Mouse (Mus musculus) cortical plate, adult 2 months (tissue): ENCODE measurements at regions not wholly inside any gene's neighbourhood (a gene's known extent, or its start where the extent isn't known, plus 50 kb on each side); places are given as distances from the start of the nearest gene placed in this dataset.
"Not testable (repeated sequence)": the region's sequence is repeated elsewhere in the genome, so short reads cannot be mapped to it uniquely, and the experiment has no call there.

Experiments used
- H3K27ac ChIP-seq: fragments of 200-500 bp; 2 replicates; pipeline ENCODE4 v1.5.1; 2012; ENCODE audit warnings: low read length, control low read depth, inconsistent platforms; ENCODE audit not compliant: insufficient read depth
- H3K4me1 ChIP-seq: fragments of 200-500 bp; 2 replicates; pipeline ENCODE4 v1.6.1; 2011; ENCODE audit warnings: low read length; ENCODE audit not compliant: control insufficient read depth, insufficient read depth
- H3K4me3 ChIP-seq: fragments of 200-500 bp; 2 replicates; pipeline ENCODE4 v1.5.1; 2011; ENCODE audit warnings: mild to moderate bottlenecking, low read length, control low read depth; ENCODE audit not compliant: insufficient read depth
- CTCF ChIP-seq: fragments of 200-500 bp; IDR thresholded peaks from 2 replicates; pipeline ENCODE4 v1.5.1; 2011; ENCODE audit warnings: mild to moderate bottlenecking, control low read depth, low read length; ENCODE audit not compliant: insufficient read depth; ENCODE audit errors: extremely low read depth
- POLR2A ChIP-seq: fragments of 200-500 bp; IDR thresholded peaks from 2 replicates; pipeline ENCODE4 v1.6.1; 2011; ENCODE audit warnings: mild to moderate bottlenecking, low read length, control low read depth; ENCODE audit not compliant: insufficient read depth; ENCODE audit errors: extremely low read depth

- Histone ChIP-seq H3K27ac (no peak overlapping the region), H3K4me3 (no peak overlapping the region), H3K4me1 (no peaks in the 10 kb centered on the region)
- TF ChIP-seq CTCF (peak; percentile 74), POLR2A (no peak)
Measured at GRCm38 (mm10) chr15:37114119-37114518, 106.5 kb upstream of the Zfp706 start.

DNA sequence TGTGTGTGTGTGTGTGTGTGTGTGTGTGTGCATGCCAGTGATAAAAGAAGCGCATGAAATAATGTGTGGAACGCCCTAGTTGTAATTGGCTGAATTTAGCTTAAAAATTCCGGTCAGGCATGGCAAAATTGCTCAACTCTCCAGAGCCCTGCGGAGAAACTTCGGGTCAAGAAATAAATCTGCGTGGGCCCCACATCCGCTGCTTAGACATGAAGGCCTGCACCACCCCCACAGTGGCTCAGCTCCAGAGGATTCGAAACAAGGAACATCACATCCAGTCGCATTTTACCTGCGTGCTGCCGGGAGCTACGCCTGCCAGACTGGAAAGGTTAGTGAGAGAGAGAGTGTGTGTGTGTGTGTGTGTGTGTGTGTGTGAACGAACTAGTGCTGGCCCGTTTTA, 102.9 kb upstream of the Zfp706 start:
- no peaks in the 10 kb centered on the region for H3K4me1 ChIP-seq
- no peak overlapping the region for H3K4me3 ChIP-seq
- no peak overlapping the region for H3K27ac ChIP-seq
- TF ChIP-seq CTCF (no peak), POLR2A (no peak)

GRCm38 (mm10) chr15:37102035-37102555, 94.5 kb upstream of the Zfp706 start:
- Histone ChIP-seq H3K4me3 (no peak overlapping the region), H3K4me1 (no peaks in the 10 kb centered on the region), H3K27ac (no peak overlapping the region)
- TF ChIP-seq CTCF, result peak; percentile 57
- TF ChIP-seq POLR2A, result no peak

DNA sequence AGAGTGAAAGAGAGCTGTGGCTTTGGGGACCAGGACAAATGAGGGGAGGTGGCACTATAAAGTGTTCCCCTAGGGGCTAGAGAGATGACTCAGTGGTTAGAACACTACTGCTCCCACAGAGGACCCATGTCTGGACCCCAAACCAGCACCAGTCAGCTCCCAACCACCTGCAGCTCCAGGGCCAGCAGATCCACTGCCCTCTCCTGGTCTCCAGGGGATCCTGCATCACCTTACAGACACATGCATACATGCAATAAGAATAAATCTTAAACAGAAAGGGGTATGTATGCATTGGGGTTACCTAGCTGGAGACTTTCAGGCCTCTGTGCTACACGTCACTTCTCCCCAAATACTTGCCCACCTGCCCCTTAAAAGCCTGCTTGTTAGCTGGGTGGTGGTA, 93.8 kb upstream of the Zfp706 start:
- no peak for TF ChIP-seq POLR2A
- TF ChIP-seq CTCF, result peak; percentile 32
- H3K27ac ChIP-seq, result no peak overlapping the region
- H3K4me1 ChIP-seq, result no peaks in the 10 kb centered on the region
- H3K4me3 ChIP-seq, result no peak overlapping the region

DNA sequence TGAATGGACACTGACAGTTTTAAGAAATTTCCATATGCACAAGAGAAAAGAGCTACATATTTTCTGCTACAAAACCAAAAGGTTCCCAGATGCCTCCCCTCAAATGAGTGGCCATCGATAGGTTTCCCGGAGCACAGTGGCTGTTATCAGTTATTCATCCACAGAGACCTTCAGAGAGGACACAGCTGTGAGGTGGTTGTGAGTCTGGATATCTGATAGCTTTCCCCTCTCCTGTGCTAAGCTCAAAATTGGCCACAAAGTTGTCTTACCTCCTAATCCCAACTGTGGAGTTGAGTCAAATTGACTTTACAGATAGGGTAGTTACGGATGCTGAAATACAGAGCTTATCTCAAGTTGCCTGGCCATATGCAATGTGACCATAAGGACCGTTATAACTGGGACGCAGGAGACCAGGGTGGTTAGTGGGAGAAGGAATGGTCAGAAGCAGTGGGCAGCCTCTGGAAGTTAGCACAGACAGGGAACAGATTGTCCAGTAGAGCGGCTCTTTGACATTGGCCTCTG, 93.3 kb upstream of the Zfp706 start:
- TF ChIP-seq POLR2A (no peak), CTCF (no peak)
- Histone ChIP-seq H3K4me1 (no peaks in the 10 kb centered on the region), H3K4me3 (no peak overlapping the region), H3K27ac (no peak overlapping the region)

DNA sequence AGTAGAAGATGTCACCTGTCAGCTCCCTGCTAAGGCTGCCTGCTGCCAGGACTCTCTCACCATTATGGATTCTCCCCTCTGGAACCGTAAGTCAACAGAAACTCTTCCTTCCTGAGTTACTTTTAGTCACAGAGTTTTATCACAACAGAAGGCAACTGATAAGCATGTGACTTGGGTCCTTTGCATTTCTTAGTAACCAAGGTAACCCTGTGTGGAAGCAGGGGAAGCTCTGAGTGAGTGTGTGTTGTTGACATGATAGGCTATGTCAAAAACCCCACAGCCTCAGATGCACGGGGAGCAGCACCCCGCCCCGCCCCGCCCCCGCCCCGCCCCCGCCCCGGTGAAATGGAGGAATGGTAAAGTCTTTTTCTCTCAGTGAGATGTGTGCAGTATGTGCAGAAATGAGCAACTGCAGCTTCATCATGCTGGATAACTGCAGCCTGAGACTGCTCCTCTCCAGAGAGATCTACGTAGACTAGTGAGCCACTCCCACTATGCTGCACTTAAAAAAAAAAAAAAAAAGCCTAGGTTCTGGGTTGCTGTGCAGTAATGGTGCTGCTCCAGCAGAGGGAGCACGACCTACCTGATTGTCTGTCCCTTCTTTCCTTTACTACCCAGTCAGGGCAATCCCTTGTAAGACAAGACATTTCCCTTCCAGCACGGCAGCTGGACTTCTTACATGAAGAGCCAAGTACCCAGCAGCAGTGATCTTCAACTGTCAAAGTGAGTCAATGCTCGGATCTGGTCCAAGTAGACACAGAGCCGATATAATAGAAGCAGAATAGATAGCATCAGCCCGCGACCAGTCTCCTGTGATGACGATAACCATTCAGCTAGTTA, 92.6 kb upstream of the Zfp706 start:
- no peak overlapping the region for H3K27ac ChIP-seq
- H3K4me1 ChIP-seq, result no peaks in the 10 kb centered on the region
- peak; percentile 80 for TF ChIP-seq CTCF
- no peak for TF ChIP-seq POLR2A
- no peak overlapping the region for H3K4me3 ChIP-seq

DNA sequence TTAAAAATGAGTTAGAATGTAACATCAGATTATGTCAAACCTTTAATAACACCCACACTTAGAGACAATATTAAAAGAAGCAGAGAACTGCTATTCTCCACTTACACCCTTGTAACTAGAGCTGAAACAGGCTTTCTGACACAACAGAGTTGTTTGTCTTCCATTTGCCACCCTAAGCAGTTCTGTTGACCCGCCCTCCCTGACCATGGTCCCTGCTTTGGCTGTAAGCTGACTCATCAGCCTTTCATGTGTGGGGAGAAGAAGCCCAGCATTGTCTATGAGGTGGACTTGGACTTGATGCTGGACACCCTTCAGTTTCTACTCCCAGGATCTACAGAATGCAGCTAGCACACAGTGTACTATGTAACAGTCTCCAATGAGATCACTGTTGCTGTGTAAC, 91.6 kb upstream of the Zfp706 start:
- no peaks in the 10 kb centered on the region for H3K4me1 ChIP-seq
- no peak overlapping the region for H3K27ac ChIP-seq
- H3K4me3 ChIP-seq, result no peak overlapping the region
- TF ChIP-seq CTCF, result no peak
- no peak for TF ChIP-seq POLR2A

DNA sequence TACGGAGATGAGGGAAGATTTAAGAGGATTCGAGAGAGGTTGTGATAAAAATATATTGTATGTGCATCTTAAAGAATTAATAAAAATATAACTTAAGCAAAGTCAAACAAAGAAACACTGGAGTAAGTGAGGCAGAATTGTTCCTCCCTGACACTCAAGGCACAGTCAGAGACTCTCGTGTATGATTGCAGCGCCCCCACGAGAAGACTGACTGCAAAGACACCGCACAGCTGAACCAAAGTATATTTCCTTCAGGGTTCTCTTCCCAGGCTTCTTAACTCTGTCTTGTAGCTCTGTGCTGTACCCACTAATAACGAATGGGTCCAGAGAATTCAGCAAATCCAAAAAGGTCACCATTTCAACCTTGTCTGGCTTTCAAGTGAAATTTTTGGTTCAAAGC, 89.9 kb upstream of the Zfp706 start:
- no peak overlapping the region for H3K27ac ChIP-seq
- H3K4me3 ChIP-seq, result no peak overlapping the region
- TF ChIP-seq CTCF, result no peak
- TF ChIP-seq POLR2A, result no peak
- H3K4me1 ChIP-seq, result no peaks in the 10 kb centered on the region

- not testable (repeated sequence) for H3K27ac ChIP-seq, H3K4me1 ChIP-seq
Measured at GRCm38 (mm10) chr15:37091171-37091570, 83.6 kb upstream of the Zfp706 start.

GRCm38 (mm10) chr15:37083726-37084125, 76.2 kb upstream of the Zfp706 start:
- Histone ChIP-seq H3K4me3 (no peak overlapping the region), H3K4me1 (no peaks in the 10 kb centered on the region), H3K27ac (no peak overlapping the region)
- TF ChIP-seq CTCF, result no peak
- no peak for TF ChIP-seq POLR2A

More at GRCm38 (mm10) chr15:37091171-37091570, 83.6 kb upstream of the Zfp706 start:
- not testable (repeated sequence) for H3K4me3 ChIP-seq

- H3K27ac ChIP-seq, result no peak overlapping the region
- H3K4me1 ChIP-seq, result no peaks in the 10 kb centered on the region
- H3K4me3 ChIP-seq, result no peak overlapping the region
- TF ChIP-seq POLR2A (no peak), CTCF (no peak)
Measured at GRCm38 (mm10) chr15:37081836-37082235, 74.3 kb upstream of the Zfp706 start.
